In genomic region chr12:105721452-105722132, GRCm38 (mm10) we compare ENCODE assay signal across 20 mouse cellular contexts. TPM values are rescaled to one million over a fixed set of nuclear protein-coding genes. Genes with fewer than 3 reads are reported as not detected.
DNase-seq lines count a peak whose midpoint lies in the region; ATAC-seq and TF ChIP-seq lines count a peak whose summit lies in the region.
"Had no signal": no experiment of that assay in that cellular context is flagged by ENCODE, and none has a peak within 500 bp of the region (broad histone marks: within the 10 kb centered on the region; RNA-seq: fewer than 3 reads in every experiment).

No protein-coding gene starts in this region.

- peak; percentile 81 for ATAC-seq in forebrain, postnatal 0 days
- peak; percentile 60 for ATAC-seq in neural tube, embryonic 14.5 days (ENCODE audit: low read depth)
- ATAC-seq: activated CD4-positive, CD25-positive, alpha-beta regulatory T cell, adult 4 months; liver, embryonic 12.5 days had no signal

- 0 out of 2 replicates have a peak overlapping the region, but pooled peaks have one; percentile 13 for H3K4me2 ChIP-seq in forebrain, postnatal 0 days (ENCODE audit: low read depth)
- H3K4me2 ChIP-seq in neural tube, embryonic 14.5 days (ENCODE audit: low read depth, low read length): peak overlapping the region; percentile 14; the same call in 1 of the 2 replicates
- H3K4me2 ChIP-seq: liver, embryonic 12.5 days had no signal

- no peak for TF ChIP-seq CTCF in forebrain, postnatal 0 days (IDR thresholded peaks at IDR 0.05; ENCODE audit: low read depth)

- no peaks in the 10 kb centered on the region for H3K9me3 ChIP-seq in forebrain, postnatal 0 days (ENCODE audit: low read length)
- no peaks in the 10 kb centered on the region for H3K9me3 ChIP-seq in neural tube, embryonic 14.5 days (ENCODE audit: control insufficient read depth, low read length)
- H3K9me3 ChIP-seq: heart, embryonic 10.5 days; limb, embryonic 10.5 days; liver, embryonic 12.5 days had no signal

- peak; percentile 28 for DNase-seq in embryo, embryonic 11 days
- no peak for DNase-seq in embryo, embryonic 9.5 days (ENCODE audit: extremely low spot score)
- DNase-seq in forebrain, postnatal 0 days: peak; percentile 49
- DNase-seq in mesoderm, embryonic 11.5 days (ENCODE audit: low read depth, low spot score): peak; percentile 29
- DNase-seq in layer of hippocampus, adult 9-10 months (ENCODE audit: low spot score): no peak
- DNase-seq in kidney, adult 8-10 months: no peak
- no peak for DNase-seq in heart, postnatal 36 days
- DNase-seq: adrenal gland, postnatal 25 days; cerebellum, postnatal 14 days; gastrocnemius, postnatal 25 days; heart, postnatal 4 days; kidney, adult 18-20 months; kidney, postnatal 4 days; layer of hippocampus, postnatal 36 days had no signal

- intact Hi-C loops in heart, postnatal 36 days (cut with DNase I): loop anchor here (5.0 kb wide), 1 partner anchor 224 kb away; no protein-coding TSS in a partner anchor

- WGBS in forebrain, postnatal 0 days: 40% methylated on average over 14 of the region's 14 CpGs
- WGBS in neural tube, embryonic 14.5 days: 36% methylated on average over 14 of the region's 14 CpGs

- no peak overlapping the region for H3K4me3 ChIP-seq in forebrain, postnatal 0 days (ENCODE audit: low read depth, low read length)
- no peak overlapping the region for H3K4me3 ChIP-seq in neural tube, embryonic 14.5 days (ENCODE audit: low read depth, low read length)
- H3K4me3 ChIP-seq: heart, embryonic 10.5 days; limb, embryonic 10.5 days; liver, embryonic 12.5 days had no signal

- H3K27ac ChIP-seq in forebrain, postnatal 0 days (ENCODE audit: low read depth, low read length): 0 out of 2 replicates have a peak overlapping the region, but pooled peaks have one; percentile 40
- 0 out of 2 replicates have a peak overlapping the region, but pooled peaks have one; percentile 22 for H3K27ac ChIP-seq in neural tube, embryonic 14.5 days (ENCODE audit: low read depth, low read length)
- H3K27ac ChIP-seq: heart, embryonic 10.5 days; limb, embryonic 10.5 days; liver, embryonic 12.5 days had no signal

- H3K27me3 ChIP-seq in forebrain, postnatal 0 days (ENCODE audit: insufficient read depth, low read length): no peaks in the 10 kb centered on the region
- no peaks in the 10 kb centered on the region for H3K27me3 ChIP-seq in neural tube, embryonic 14.5 days (ENCODE audit: control insufficient read depth, insufficient read depth, low read length)
- H3K27me3 ChIP-seq: liver, embryonic 12.5 days had no signal

- 0 out of 2 replicates have a peak, but pooled peaks cover 4% of the 10 kb centered on the region for H3K4me1 ChIP-seq in forebrain, postnatal 0 days (ENCODE audit: insufficient read depth)
- 0 out of 2 replicates have a peak, but pooled peaks cover 5% of the 10 kb centered on the region for H3K4me1 ChIP-seq in neural tube, embryonic 14.5 days (ENCODE audit: control insufficient read depth, insufficient read depth, low read length)
- H3K4me1 ChIP-seq: heart, embryonic 10.5 days; limb, embryonic 10.5 days had no signal

- H3K36me3 ChIP-seq in forebrain, postnatal 0 days (ENCODE audit: insufficient read depth): no peaks in the 10 kb centered on the region
- no peaks in the 10 kb centered on the region for H3K36me3 ChIP-seq in neural tube, embryonic 14.5 days (ENCODE audit: control insufficient read depth, insufficient read depth, low read length)
- H3K36me3 ChIP-seq: heart, embryonic 10.5 days; limb, embryonic 10.5 days; liver, embryonic 12.5 days had no signal

- H3K9ac ChIP-seq in forebrain, postnatal 0 days: no peak overlapping the region
- no peak overlapping the region for H3K9ac ChIP-seq in neural tube, embryonic 14.5 days (replicated peaks; ENCODE audit: low read depth, low read length)
- H3K9ac ChIP-seq: liver, embryonic 12.5 days had no signal

RNA-seq across cellular contexts. Expression of gene Ak7, which starts 15.8 kb away (rescaled TPM):
- total RNA-seq in forebrain, postnatal 0 days (2014; rRNA removed): 2.2 and 3.4 TPM in 2 replicates
- 0.83 and 1.9 TPM in 2 replicates for polyA plus RNA-seq in forebrain, postnatal 0 days (2015; fragmentation: Nextera tagmentation; extraction: Ambion mirVana)
- polyA plus RNA-seq in neural tube, embryonic 14.5 days (2014; fragmentation: Nextera tagmentation; extraction: Ambion mirVana): 1.0 and 1.1 TPM in 2 replicates
- not detected for total RNA-seq in heart, postnatal 36 days (2021)
- total RNA-seq: gastrocnemius, postnatal 25 days; megakaryocyte progenitor cell, adult 5-6 weeks had no signal

RNA-seq across cellular contexts. Expression of gene Atg2b, which starts 36.6 kb away (rescaled TPM):
- total RNA-seq in forebrain, postnatal 0 days (2014; rRNA removed): 36.9 and 41.2 TPM in 2 replicates
- polyA plus RNA-seq in forebrain, postnatal 0 days (2015; fragmentation: Nextera tagmentation; extraction: Ambion mirVana): 5.6 and 8.3 TPM in 2 replicates
- 19.5 and 24.0 TPM in 2 replicates for polyA plus RNA-seq in neural tube, embryonic 14.5 days (2014; fragmentation: Nextera tagmentation; extraction: Ambion mirVana)
- total RNA-seq in heart, postnatal 36 days (2021): 10 to 100 TPM; 18.4 to 20.2 TPM

RNA-seq across cellular contexts. Expression of gene Gskip, which starts 37.0 kb away (rescaled TPM):
- 18.4 and 18.9 TPM in 2 replicates for total RNA-seq in forebrain, postnatal 0 days (2014; rRNA removed)
- 22.7 and 24.3 TPM in 2 replicates for polyA plus RNA-seq in forebrain, postnatal 0 days (2015; fragmentation: Nextera tagmentation; extraction: Ambion mirVana)
- 30.3 and 34.3 TPM in 2 replicates for polyA plus RNA-seq in neural tube, embryonic 14.5 days (2014; fragmentation: Nextera tagmentation; extraction: Ambion mirVana)
- total RNA-seq in heart, postnatal 36 days (2021): 1 to 10 TPM; 7.7 TPM

Comparison
In these comparisons a context has a peak if more than half of its experiments do, and no peak if none do; other contexts are left out.
1. DNase-seq: peak in embryo, embryonic 11 days (single experiment), forebrain, postnatal 0 days (single experiment) and mesoderm, embryonic 11.5 days (single experiment); none in embryo, embryonic 9.5 days (single experiment), layer of hippocampus, adult 9-10 months (single experiment), kidney, adult 8-10 months (0 of 2) and heart, postnatal 36 days (0 of 2).